Mouse (Mus musculus): ENCODE measurements at regions not wholly inside any gene's neighbourhood (a gene's known extent, or its start where the extent isn't known, plus 50 kb on each side); places are given as distances from the start of the nearest gene placed in this dataset.

GRCm38 (mm10) chr13:83376097-83376797 is 127.6 kb upstream of the Mef2c start:
- TF ChIP-seq USF1 (IDR thresholded peaks at IDR 0.05; ENCODE audit: low read depth): no peak
- no peak for TF ChIP-seq MYOD1 (IDR thresholded peaks at IDR 0.05; ENCODE audit: control insufficient read depth in 1 of 3, insufficient read length in 2 of 3, low read depth in 2 of 3)
- TF ChIP-seq POLR2A (IDR thresholded peaks at IDR 0.05; ENCODE audit: insufficient read length, low read depth): no peak
- TF ChIP-seq POLR2AphosphoS2 (IDR thresholded peaks at IDR 0.05; ENCODE audit: insufficient read length, low read depth): no peak
- no peak for TF ChIP-seq SRF (IDR thresholded peaks at IDR 0.05; ENCODE audit: control insufficient read depth, insufficient read length, low read depth)
